Mouse (Mus musculus): ENCODE measurements around the gene Gm3696. TPM values are rescaled to one million over a fixed set of nuclear protein-coding genes. Genes with fewer than 3 reads are reported as not detected.
"Not testable (repeated sequence)": the region's sequence is repeated elsewhere in the genome, so short reads cannot be mapped to it uniquely, and the experiment has no call there.

Gene Gm3696
- total RNA-seq (2014; rRNA removed) (5.9 and 10.6 TPM in 2 replicates), polyA plus RNA-seq (2015; fragmentation: Nextera tagmentation; extraction: Ambion mirVana) (7.7 and 8.3 TPM in 2 replicates)

DNA sequence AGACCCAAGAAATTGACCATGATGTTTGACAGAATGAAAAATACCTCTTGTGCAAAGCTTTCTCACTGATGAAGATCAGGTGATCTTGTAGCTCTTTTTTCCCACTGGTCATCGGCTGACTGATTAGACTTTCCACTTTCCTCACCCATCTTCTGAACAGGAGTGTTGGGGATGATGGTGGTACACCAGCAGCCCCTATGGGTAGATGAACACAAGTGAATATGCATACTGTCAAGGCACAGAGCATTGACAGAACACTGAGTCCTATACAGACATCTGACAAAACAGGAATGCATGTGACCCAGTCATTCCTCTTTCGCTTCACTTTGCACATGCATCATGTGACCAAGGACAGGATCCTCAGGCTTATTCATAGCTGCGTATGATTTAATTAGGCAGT, at the start of gene Gm3696:
Gene Gm3696, minus strand, starts transcription at position 101 of the 400 bp plus-strand sequence.
- not testable (repeated sequence) for H3K27me3 ChIP-seq (ENCODE audit: insufficient read depth, low read length); H3K9me3 ChIP-seq (ENCODE audit: low read length); H3K36me3 ChIP-seq (ENCODE audit: insufficient read depth, low read length); H3K27ac ChIP-seq (ENCODE audit: low read depth, low read length); H3K4me1 ChIP-seq (ENCODE audit: insufficient read depth, low read length); ATAC-seq (ENCODE audit: low FRiP score); H3K9ac ChIP-seq (replicated peaks; ENCODE audit: low read length, poor library complexity, severe bottlenecking); DNase-seq (ENCODE audit: low spot score); H3K4me2 ChIP-seq (ENCODE audit: low read depth, low read length, poor library complexity, severe bottlenecking); H3K4me3 ChIP-seq (ENCODE audit: low read depth, low read length)
- 81% methylated on average over 1 of the region's 3 CpGs for WGBS

GRCm38 (mm10) chr14:7125312-7125711, 24.9 kb upstream of the Gm3696 start, which contains the start of gene Gm6676:
Gene Gm6676 (minus strand): TSS chr14:7125412.
- H3K4me1 ChIP-seq (ENCODE audit: insufficient read depth, low read length); DNase-seq (ENCODE audit: low spot score); H3K27me3 ChIP-seq (ENCODE audit: insufficient read depth, low read length); H3K27ac ChIP-seq (ENCODE audit: low read depth, low read length); ATAC-seq (ENCODE audit: low FRiP score); H3K4me2 ChIP-seq (ENCODE audit: low read depth, low read length, poor library complexity, severe bottlenecking); H3K9ac ChIP-seq (replicated peaks; ENCODE audit: low read length, poor library complexity, severe bottlenecking); H3K4me3 ChIP-seq (ENCODE audit: low read depth, low read length); H3K36me3 ChIP-seq (ENCODE audit: insufficient read depth, low read length); H3K9me3 ChIP-seq (ENCODE audit: low read length): not testable (repeated sequence)
- no CpG with 5 or more reads among the region's 2 CpGs for WGBS

DNA sequence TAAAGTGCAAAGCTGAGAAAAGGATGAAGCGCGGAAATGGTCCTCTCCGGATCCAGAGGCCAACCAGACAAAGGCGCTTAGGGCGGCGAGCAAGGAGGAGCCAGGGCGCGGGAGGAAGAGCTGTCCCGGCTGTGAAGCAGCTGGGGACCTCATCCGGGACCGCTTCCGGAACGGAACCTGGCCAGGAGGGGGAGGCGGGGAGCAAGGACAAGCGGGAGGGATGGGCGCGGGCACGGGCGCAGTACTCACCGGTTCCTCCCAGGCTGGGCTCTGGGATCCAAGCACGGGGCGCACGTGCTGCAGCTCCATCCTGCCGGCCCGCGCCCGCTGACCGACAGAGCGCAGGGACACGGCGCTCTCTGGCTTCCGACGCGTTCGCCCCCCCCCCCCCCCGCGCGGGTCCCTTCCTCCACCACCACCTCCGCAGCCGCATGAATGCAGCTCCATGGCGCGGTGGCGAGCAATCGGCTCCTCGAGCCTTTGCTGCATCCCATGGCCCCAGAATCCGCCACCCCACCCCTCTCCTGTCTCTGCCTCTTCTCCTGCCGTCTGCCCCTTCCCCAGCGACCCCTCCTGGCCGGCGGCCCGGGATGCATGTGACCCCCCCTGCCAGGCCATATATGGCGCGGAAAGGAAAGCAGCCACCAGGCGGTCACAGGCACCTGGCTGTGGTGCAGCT, 4.8 kb upstream of the Gm3696 start:
- H3K9me3 ChIP-seq (ENCODE audit: low read length); H3K4me1 ChIP-seq (ENCODE audit: insufficient read depth, low read length); H3K27me3 ChIP-seq (ENCODE audit: insufficient read depth, low read length); DNase-seq (ENCODE audit: low spot score); H3K36me3 ChIP-seq (ENCODE audit: insufficient read depth, low read length): not testable (repeated sequence)
- WGBS: 1% methylated on average over 8 of the region's 54 CpGs
- TF ChIP-seq CTCF (IDR thresholded peaks at IDR 0.05): peak; percentile 21; the same call in 1 of the 2 replicates
- Histone ChIP-seq H3K27ac (ENCODE audit: low read depth, low read length) (peak overlapping the region; percentile 69; the same call in 1 of the 2 replicates), H3K4me3 (ENCODE audit: low read depth, low read length) (peak overlapping the region; percentile 37), H3K9ac (replicated peaks; ENCODE audit: low read length, poor library complexity, severe bottlenecking) (peak overlapping the region; percentile 64; the same call in 1 of the 2 replicates), H3K4me2 (ENCODE audit: low read depth, low read length, poor library complexity, severe bottlenecking) (peak overlapping the region; percentile 39; the same call in 1 of the 2 replicates)
- peak; percentile 80; the same call in 1 of the 2 replicates for ATAC-seq (ENCODE audit: low FRiP score)

DNA sequence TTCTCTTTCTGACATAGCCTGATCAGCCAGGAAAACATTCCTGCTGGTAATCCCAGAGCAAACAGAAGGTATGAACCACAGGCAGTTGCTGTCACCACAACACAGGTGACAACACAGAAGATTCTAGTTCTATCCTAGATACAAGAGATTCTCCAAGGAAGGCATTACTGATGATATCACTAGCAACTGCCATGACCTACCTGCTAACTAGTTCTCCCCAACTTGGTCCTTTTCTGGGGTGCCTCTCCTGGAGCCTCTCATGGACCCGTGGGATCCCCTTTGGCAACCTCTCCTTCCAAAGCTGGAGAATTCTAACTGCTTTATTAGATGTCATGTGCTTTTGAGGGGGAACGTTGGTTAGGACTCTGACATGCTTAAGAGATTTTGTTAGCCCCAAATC, 55.6 kb downstream of the Gm3696 start, which contains the start of gene Gm3685:
Gene Gm3685, minus strand, starts transcription at position 101 of the 400 bp plus-strand sequence.
- ATAC-seq (ENCODE audit: low FRiP score); H3K4me2 ChIP-seq (ENCODE audit: low read depth, low read length, poor library complexity, severe bottlenecking); H3K4me3 ChIP-seq (ENCODE audit: low read depth, low read length); H3K27ac ChIP-seq (ENCODE audit: low read depth, low read length); H3K36me3 ChIP-seq (ENCODE audit: insufficient read depth, low read length); DNase-seq (ENCODE audit: low spot score); H3K9ac ChIP-seq (replicated peaks; ENCODE audit: low read length, poor library complexity, severe bottlenecking); H3K27me3 ChIP-seq (ENCODE audit: insufficient read depth, low read length); H3K9me3 ChIP-seq (ENCODE audit: low read length); H3K4me1 ChIP-seq (ENCODE audit: insufficient read depth, low read length): not testable (repeated sequence)
- WGBS: no CpG with 5 or more reads among the region's 2 CpGs

Other genes with a start within 250 kb of the Gm3696 start
- 6.8 and 15.1 TPM in 2 replicates for gene Gm3667, start 210.7 kb downstream of the Gm3696 start, total RNA-seq (2014; rRNA removed)
- gene Gm3667, start 210.7 kb downstream of the Gm3696 start, polyA plus RNA-seq (2015; fragmentation: Nextera tagmentation; extraction: Ambion mirVana): 15.4 and 16.2 TPM in 2 replicates
- not detected in 2 replicates for gene Gm6356, start 126.8 kb downstream of the Gm3696 start, total RNA-seq (2014; rRNA removed)
- gene Gm6356, start 126.8 kb downstream of the Gm3696 start, polyA plus RNA-seq (2015; fragmentation: Nextera tagmentation; extraction: Ambion mirVana): not detected in 2 replicates
- 3.0 and 7.4 TPM in 2 replicates for gene Gm10406, start 73.2 kb downstream of the Gm3696 start, total RNA-seq (2014; rRNA removed)
- 6.6 and 6.9 TPM in 2 replicates for gene Gm10406, start 73.2 kb downstream of the Gm3696 start, polyA plus RNA-seq (2015; fragmentation: Nextera tagmentation; extraction: Ambion mirVana)
- not detected in 2 replicates for gene Gm3685, start 55.7 kb downstream of the Gm3696 start, total RNA-seq (2014; rRNA removed)
- gene Gm3685, start 55.7 kb downstream of the Gm3696 start, polyA plus RNA-seq (2015; fragmentation: Nextera tagmentation; extraction: Ambion mirVana): not detected in 2 replicates
- gene Gm6676, start 24.8 kb upstream of the Gm3696 start, total RNA-seq (2014; rRNA removed): not detected in 2 replicates
- not detected in 2 replicates for gene Gm6676, start 24.8 kb upstream of the Gm3696 start, polyA plus RNA-seq (2015; fragmentation: Nextera tagmentation; extraction: Ambion mirVana)
- gene Gm3512, start 73.9 kb upstream of the Gm3696 start, total RNA-seq (2014; rRNA removed): 6.8 and 9.6 TPM in 2 replicates
- gene Gm3512, start 73.9 kb upstream of the Gm3696 start, polyA plus RNA-seq (2015; fragmentation: Nextera tagmentation; extraction: Ambion mirVana): 10.6 and 10.8 TPM in 2 replicates
- gene Gm16434, start 93.9 kb upstream of the Gm3696 start, total RNA-seq (2014; rRNA removed): not detected in 2 replicates
- gene Gm16434, start 93.9 kb upstream of the Gm3696 start, polyA plus RNA-seq (2015; fragmentation: Nextera tagmentation; extraction: Ambion mirVana): not detected in 2 replicates
- not detected in 2 replicates for gene Gm3727, start 164.1 kb upstream of the Gm3696 start, total RNA-seq (2014; rRNA removed)
- gene Gm3727, start 164.1 kb upstream of the Gm3696 start, polyA plus RNA-seq (2015; fragmentation: Nextera tagmentation; extraction: Ambion mirVana): not detected in 2 replicates
- 6.8 and 10.4 TPM in 2 replicates for gene Gm3739, start 214.4 kb upstream of the Gm3696 start, total RNA-seq (2014; rRNA removed)
- gene Gm3739, start 214.4 kb upstream of the Gm3696 start, polyA plus RNA-seq (2015; fragmentation: Nextera tagmentation; extraction: Ambion mirVana): 9.0 and 10.4 TPM in 2 replicates
- not detected in 2 replicates for gene Gm5797, start 231.8 kb upstream of the Gm3696 start, total RNA-seq (2014; rRNA removed)
- not detected in 2 replicates for gene Gm5797, start 231.8 kb upstream of the Gm3696 start, polyA plus RNA-seq (2015; fragmentation: Nextera tagmentation; extraction: Ambion mirVana)